Mouse (Mus musculus) bone marrow, adult 2 months (tissue): ENCODE measurements around the gene Zfp867.

Experiments used
- CTCF ChIP-seq: fragments of 200-500 bp; IDR thresholded peaks from 2 replicates; pipeline ENCODE4 v1.5.1; 2011; ENCODE audit warnings: low read length, control low read depth; ENCODE audit not compliant: control insufficient read depth, insufficient read depth
- POLR2A ChIP-seq: fragments of 200-500 bp; IDR thresholded peaks from 2 replicates; pipeline ENCODE4 v1.6.1; 2011; ENCODE audit warnings: low read depth, mild to moderate bottlenecking, control low read depth, low read length, borderline replicate concordance; ENCODE audit not compliant: control insufficient read depth

DNA sequence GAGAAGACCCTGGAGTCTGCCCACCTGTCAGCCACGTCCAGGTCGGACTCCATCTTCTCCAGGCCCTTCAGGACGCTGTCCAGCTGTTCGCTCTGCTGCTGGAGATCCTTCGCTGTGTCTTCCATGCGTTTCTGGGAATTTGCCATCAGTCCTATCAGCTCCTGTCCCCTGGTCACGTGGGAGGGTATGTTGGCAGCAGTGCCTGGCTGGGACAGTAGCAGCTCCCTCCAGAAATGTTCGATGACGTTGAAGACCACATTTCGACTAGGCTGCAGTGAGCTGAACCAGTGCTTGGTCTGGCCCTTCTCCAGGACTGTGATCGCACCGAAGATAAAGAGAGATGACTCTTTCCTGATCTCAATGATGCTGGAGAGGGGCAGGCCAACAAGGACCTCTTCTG is 34.3 kb downstream of the Zfp867 start:
- TF ChIP-seq CTCF (no peak), POLR2A (no peak)
